Mouse (Mus musculus) embryo, embryonic 11 days (tissue): ENCODE results near the gene Fancc.
"Not testable (repeated sequence)": the region's sequence is repeated elsewhere in the genome, so short reads cannot be mapped to it uniquely, and the experiment has no call there.

Experiments
- DNase-seq: peaks from one replicate; pipeline ENCODE4 v3.0.0-alpha.2; 2015

The Fancc gene

GRCm38 (mm10) chr13:63416824-63417223 lies 80.3 kb downstream of the Fancc start:
- no peak for DNase-seq

- DNase-seq = no peak
Measured at GRCm38 (mm10) chr13:63412662-63413061, 84.4 kb downstream of the Fancc start.

GRCm38 (mm10) chr13:63411310-63412022 lies 85.6 kb downstream of the Fancc start:
- DNase-seq = no peak

GRCm38 (mm10) chr13:63410578-63411298 lies 86.3 kb downstream of the Fancc start:
- DNase-seq = no peak

DNA sequence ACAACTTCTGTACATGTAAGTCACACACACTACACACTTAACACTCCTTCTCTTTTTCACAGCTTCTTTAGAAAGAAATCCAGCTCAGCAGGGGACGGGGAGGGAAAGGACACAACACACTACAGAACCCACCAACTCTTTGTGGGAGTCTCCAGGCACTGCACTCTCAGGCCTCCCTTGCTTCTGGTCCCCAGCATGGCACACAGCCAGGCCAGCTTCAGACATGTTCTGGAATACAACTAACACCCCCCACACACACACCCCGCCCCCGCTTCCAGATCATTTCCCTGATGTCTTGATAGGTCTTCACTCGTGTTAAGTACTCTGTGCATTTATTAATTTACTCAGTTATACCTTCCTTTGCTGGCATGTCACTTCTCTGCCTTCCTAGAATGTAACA lies 91.9 kb downstream of the Fancc start:
- DNase-seq = no peak

- no peak for DNase-seq
Measured at GRCm38 (mm10) chr13:63404657-63405056, 92.4 kb downstream of the Fancc start.

- no peak for DNase-seq
Measured at GRCm38 (mm10) chr13:63402823-63403222, 94.3 kb downstream of the Fancc start.

- no peak for DNase-seq
Measured at GRCm38 (mm10) chr13:63400069-63400468, 97.0 kb downstream of the Fancc start.

- DNase-seq = no peak
Measured at GRCm38 (mm10) chr13:63397420-63397819, 99.7 kb downstream of the Fancc start.

GRCm38 (mm10) chr13:63394304-63395063 lies 102.6 kb downstream of the Fancc start:
- no peak for DNase-seq

GRCm38 (mm10) chr13:63385234-63385633 lies 111.8 kb downstream of the Fancc start:
- DNase-seq = no peak

- no peak for DNase-seq
Measured at GRCm38 (mm10) chr13:63384775-63385174, 112.3 kb downstream of the Fancc start.

- DNase-seq = no peak
Measured at GRCm38 (mm10) chr13:63382206-63382605, 114.9 kb downstream of the Fancc start.

DNA sequence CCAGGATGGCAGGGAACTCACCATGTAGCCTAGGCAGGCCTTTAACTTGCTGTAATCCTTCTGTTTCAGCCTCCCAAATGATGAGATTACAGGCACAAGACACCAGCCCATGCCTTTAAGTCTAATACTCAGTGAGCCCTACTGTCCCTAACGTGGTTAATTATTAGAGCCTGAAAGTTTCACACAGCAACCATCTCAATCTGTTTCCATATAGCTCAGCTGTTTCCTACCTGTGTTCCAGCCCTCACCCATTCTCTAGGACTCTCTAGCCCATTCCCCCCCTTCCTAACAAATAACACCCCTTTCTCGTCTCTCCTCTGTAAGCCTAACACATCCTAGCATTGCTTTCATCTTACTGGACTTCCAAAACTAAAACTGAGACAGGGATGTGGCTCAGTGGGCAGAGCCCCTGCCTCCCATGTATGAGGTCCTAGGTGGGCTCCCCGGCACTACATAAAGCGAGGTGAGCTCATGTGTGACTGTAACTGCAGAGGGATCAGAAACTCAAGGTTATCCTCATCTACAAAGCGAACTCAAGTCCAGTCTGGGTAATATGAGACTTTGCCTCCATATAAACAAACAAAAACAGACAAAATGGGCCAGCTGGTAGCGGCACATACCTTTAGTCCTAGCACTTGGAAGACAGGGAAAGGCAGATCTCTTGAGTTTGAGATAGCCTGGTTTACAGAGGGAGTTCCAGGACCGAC lies 123.5 kb downstream of the Fancc start:
- no peak for DNase-seq

GRCm38 (mm10) chr13:63361755-63362154 lies 135.3 kb downstream of the Fancc start:
- no peak for DNase-seq

DNA sequence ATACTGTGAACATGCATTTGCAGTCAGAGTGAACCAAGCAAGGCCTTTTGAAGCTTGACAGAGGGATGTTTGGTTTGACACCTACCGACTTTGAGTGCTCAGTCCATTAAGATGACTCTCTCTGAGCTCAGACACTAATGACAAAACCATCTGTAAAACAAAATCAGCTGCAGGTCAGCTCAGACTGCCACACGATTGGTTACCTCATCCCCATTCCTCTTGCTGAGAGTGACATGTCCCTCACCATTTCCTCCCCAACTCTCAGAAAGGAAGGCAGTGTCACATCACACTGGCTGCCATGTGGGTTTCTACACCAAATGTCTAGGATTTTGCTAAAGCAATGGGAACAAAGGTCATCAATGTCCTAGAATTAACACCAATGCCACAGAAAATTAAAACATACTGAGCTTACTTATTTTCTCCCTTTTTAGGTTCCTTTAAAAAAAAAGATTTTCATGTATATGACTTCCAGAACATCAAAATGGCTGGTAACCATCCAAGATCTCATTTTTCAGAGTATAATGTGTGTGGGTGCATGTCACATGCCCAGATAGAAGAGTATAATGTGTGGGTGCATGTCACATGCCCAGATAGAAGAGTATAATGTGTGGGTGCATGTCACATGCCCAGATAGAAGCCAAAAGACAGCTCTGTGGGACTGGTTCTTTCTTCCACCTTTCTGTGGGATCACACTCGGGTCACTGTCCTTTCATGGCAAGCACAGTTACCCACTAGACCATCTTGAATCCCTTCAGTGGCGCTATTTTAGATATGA lies 136.8 kb downstream of the Fancc start:
- peak; percentile 14 for DNase-seq

GRCm38 (mm10) chr13:63359393-63359792 lies 137.7 kb downstream of the Fancc start:
- no peak for DNase-seq

GRCm38 (mm10) chr13:63356558-63356957 lies 140.5 kb downstream of the Fancc start:
- peak; percentile 77 for DNase-seq

GRCm38 (mm10) chr13:63356101-63356500 lies 141.0 kb downstream of the Fancc start:
- no peak for DNase-seq

DNA sequence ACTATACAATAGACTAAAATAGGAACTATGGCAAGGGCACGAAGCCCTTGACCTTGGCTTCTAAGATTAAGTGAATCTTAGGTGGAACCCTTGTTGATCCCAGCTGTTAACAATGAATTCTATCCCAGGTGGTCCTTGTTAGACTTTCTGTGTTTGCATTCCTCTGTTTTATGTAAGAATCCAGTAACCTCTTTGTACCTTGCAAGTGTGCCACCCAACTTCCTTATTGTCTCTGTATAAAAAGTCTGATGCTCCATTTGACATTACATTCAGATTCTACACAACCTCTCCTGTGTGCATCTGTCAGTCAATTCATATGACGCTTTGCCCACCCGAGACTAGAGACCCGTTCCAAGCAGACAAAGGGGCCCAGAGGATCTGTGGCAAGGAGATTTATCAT lies 143.8 kb downstream of the Fancc start:
- DNase-seq = not testable (repeated sequence)

GRCm38 (mm10) chr13:63350076-63350475 lies 147.0 kb downstream of the Fancc start:
- no peak for DNase-seq

DNA sequence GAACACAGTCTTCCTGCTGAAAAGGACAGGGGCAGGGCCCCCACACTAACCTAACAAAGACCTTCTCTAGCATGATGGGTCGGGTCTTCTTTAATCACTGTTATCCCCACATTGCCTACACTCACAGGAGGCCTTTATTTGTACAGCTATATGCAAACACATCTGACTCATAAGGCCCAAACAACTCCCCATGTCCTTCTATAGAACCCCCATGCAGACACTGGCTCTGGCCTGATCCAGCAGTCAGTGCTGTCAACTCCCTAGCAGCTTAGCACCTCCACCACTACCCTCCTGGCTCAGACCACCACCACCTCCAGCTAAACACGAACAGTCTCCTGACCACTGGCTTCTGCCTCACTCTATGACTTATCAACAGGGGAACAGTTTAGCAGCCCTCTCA lies 149.4 kb downstream of the Fancc start:
- no peak for DNase-seq
